Mouse (Mus musculus) bone marrow, adult 2 months (tissue): Measurements from ENCODE around the gene Sim2. TPM values are rescaled to one million over a fixed set of nuclear protein-coding genes. Genes with fewer than 3 reads are reported as not detected.

Source experiments
- H3K27ac ChIP-seq: fragments of 200-500 bp; 2 replicates; pipeline ENCODE4 v1.5.1; 2012; ENCODE audit warnings: low read depth, mild to moderate bottlenecking, control low read depth, inconsistent platforms, low read length; ENCODE audit not compliant: control insufficient read depth, poor library complexity, insufficient read depth
- H3K4me1 ChIP-seq: fragments of 200-500 bp; 2 replicates; pipeline ENCODE4 v1.6.1; 2011; ENCODE audit warnings: low read length; ENCODE audit not compliant: control insufficient read depth, insufficient read depth
- H3K4me3 ChIP-seq: fragments of 200-500 bp; replicated peaks from 2 replicates; pipeline ENCODE3; 2011; ENCODE audit warnings: mild to moderate bottlenecking, low read depth, low read length, control low read depth; ENCODE audit not compliant: control insufficient read depth
- CTCF ChIP-seq: fragments of 200-500 bp; IDR thresholded peaks from 2 replicates; pipeline ENCODE4 v1.5.1; 2011; ENCODE audit warnings: low read length, control low read depth; ENCODE audit not compliant: control insufficient read depth, insufficient read depth
- POLR2A ChIP-seq: fragments of 200-500 bp; IDR thresholded peaks from 2 replicates; pipeline ENCODE4 v1.6.1; 2011; ENCODE audit warnings: low read depth, mild to moderate bottlenecking, control low read depth, low read length, borderline replicate concordance; ENCODE audit not compliant: control insufficient read depth
- WGBS: fragments of 180-500 bp; shearing (Covaris S2); methylation state at CpG from one replicate; pipeline ENCODE4 v1.1.7; 2018; 5-methylcytosine and 5-hydroxymethylcytosine counted together
- polyA plus RNA-seq: library from polyadenylated mRNA; stranded (reverse); fragments of >200 nt; gene quantifications from 2 replicates; pipeline ENCODE4 v1.2.4, GENCODE M21; 2011; ENCODE audit warnings: low replicate concordance; ENCODE audit not compliant: missing spikeins, insufficient read depth, insufficient read length

The Sim2 gene
- polyA plus RNA-seq, 1 experiment = not detected

DNA sequence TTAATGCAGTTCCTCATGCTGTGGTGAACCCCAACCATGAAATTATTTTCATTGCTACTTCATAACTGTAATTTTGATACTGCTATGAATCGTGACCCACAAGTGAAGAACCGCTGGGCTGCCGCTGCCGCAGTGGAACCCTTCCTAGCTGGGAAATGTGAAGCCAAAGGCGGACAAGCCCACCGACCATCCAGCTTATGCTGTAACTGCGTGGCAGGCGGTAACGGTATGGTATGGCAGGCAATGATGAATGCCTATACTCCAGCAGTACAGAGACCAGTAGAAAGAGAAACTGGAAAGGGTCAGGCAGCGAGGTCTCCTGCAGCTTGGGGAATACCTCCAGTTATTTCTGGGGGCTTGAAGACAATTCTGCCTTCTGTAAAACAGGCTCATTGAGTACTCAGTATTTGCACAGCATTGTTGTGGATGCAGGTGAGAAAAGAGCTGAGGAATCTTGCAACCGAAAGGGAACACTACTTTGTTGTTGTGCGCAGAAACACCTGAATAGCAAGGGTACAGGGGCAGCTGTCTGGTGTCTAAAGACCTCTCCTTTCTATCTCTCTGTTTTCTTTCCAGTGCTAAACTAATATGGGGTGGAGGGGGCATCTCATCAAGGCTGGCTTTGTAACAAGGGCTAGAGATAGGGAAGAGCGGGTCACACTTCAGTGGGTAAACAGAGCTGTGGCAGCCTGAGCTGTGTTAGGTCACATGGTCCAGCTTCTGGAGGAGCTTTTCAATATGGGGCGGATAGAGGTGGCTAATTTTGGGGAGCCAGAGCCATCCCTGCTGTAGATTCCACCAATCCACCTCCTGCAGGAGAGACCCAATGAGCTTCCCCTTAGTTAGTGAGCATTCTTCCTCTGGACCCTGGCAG, 4.3 kb downstream of the Sim2 start:
- TF ChIP-seq POLR2A (no peak), CTCF (no peak)
- Histone ChIP-seq H3K4me1 (no peaks in the 10 kb centered on the region), H3K27ac (no peak overlapping the region), H3K4me3 (no peak overlapping the region)
- 16% methylated on average over 14 of the region's 14 CpGs for WGBS

GRCm38 (mm10) chr16:94092511-94093150, 7.9 kb downstream of the Sim2 start:
- no peaks in the 10 kb centered on the region for H3K4me1 ChIP-seq
- H3K4me3 ChIP-seq = no peak overlapping the region
- WGBS = 4% methylated on average over 12 of the region's 12 CpGs
- TF ChIP-seq POLR2A = no peak
- TF ChIP-seq CTCF = no peak
- no peak overlapping the region for H3K27ac ChIP-seq

- Histone ChIP-seq H3K4me1 (no peaks in the 10 kb centered on the region), H3K4me3 (no peak overlapping the region), H3K27ac (no peak overlapping the region)
- TF ChIP-seq POLR2A (no peak), CTCF (no peak)
- WGBS = 6% methylated on average over 24 of the region's 24 CpGs
Observed at GRCm38 (mm10) chr16:94093151-94093863, 8.6 kb downstream of the Sim2 start.

GRCm38 (mm10) chr16:94094251-94095108, 9.7 kb downstream of the Sim2 start:
- TF ChIP-seq POLR2A (no peak), CTCF (no peak)
- Histone ChIP-seq H3K4me1 (no peaks in the 10 kb centered on the region), H3K27ac (no peak overlapping the region), H3K4me3 (no peak overlapping the region)
- WGBS = 7% methylated on average over 48 of the region's 48 CpGs

GRCm38 (mm10) chr16:94095109-94095822, 10.5 kb downstream of the Sim2 start:
- Histone ChIP-seq H3K4me1 (no peaks in the 10 kb centered on the region), H3K27ac (no peak overlapping the region), H3K4me3 (no peak overlapping the region)
- WGBS = 3% methylated on average over 26 of the region's 26 CpGs
- TF ChIP-seq CTCF (no peak), POLR2A (no peak)

DNA sequence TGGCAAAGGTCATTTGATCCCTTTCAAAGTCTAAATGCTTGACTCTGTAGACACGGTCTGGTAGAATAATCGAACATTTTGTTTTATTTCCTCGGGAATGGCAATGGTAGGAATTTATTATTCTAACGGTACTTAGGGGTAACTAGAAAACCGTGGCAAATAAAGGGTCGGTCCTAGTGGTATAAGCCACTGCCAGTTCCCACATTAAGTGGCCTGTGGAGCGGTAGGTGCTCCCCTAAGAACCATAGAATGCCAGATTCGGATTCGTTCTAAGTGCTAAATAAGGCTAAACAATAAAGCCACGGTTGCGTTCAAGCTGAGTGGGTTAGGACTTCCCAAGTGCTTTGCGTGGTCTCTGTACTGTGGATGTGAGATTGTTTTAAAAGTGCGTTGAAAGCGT, 11.7 kb downstream of the Sim2 start:
- 8% methylated on average over 14 of the region's 14 CpGs for WGBS
- Histone ChIP-seq H3K4me1 (no peaks in the 10 kb centered on the region), H3K4me3 (no peak overlapping the region), H3K27ac (no peak overlapping the region)
- TF ChIP-seq POLR2A = no peak
- TF ChIP-seq CTCF = no peak

DNA sequence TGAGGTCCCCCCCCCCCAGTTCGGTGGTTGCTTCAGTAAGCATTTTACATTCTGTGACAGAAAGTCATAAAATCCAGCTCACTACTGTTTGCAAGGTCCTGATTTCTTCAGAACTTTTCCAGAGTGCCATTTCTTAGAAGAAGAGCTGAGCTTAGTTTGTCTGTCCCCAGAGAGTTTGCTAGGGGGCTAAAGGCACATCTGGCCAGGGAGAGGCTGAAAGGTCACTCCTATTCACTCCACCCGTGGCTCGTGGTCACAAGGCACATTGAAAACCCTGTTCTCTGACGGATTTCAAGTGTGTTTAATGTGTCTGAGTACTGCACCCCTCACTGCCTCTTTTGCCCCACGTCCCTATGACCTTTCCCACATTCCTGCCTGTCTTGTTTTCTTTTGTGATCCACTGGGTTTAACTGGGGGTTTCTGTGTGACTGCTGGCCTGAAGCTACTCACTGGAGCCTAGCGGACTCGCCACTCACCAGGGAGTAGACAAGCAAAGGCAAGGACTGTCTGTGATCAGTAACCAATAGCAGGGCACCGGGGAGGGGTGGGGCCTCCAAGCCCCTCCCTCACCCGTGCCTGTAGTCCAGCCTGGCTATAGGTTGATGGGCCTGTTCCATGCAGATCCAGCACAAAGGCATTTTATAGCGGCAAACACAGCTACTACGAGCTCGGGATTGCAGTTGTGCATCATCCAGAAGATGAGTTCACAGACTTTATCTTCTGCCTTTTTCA, 13.2 kb downstream of the Sim2 start:
- WGBS = 35% methylated on average over 12 of the region's 12 CpGs
- Histone ChIP-seq H3K4me1 (no peaks in the 10 kb centered on the region), H3K27ac (no peak overlapping the region), H3K4me3 (no peak overlapping the region)
- TF ChIP-seq CTCF (no peak), POLR2A (no peak)
